Mouse (Mus musculus) gastrocnemius, adult 8-10 months (tissue): ENCODE results near the gene Tbx2. TPM values are rescaled to one million over a fixed set of nuclear protein-coding genes. Genes with fewer than 3 reads are reported as not detected.
A peak's percentile ranks its signal among the peaks of the same experiment; 100 is the strongest.

ENCODE experiments used
- DNase-seq, 2 experiments: peaks; one replicate each; pipeline ENCODE4 v3.0.0; 2022; ENCODE audit warnings: low spot score in 2 of 2
- total RNA-seq, 4 experiments: library from RNA; stranded (reverse); gene quantifications; 2 replicates each; pipeline ENCODE4 v1.2.4; 2022

Tbx2 gene
- total RNA-seq, result 1 to 10 TPM in 3 of 4 experiments, under 1 TPM in 1; 0.68 to 2.7 (median 1.7) TPM

DNA sequence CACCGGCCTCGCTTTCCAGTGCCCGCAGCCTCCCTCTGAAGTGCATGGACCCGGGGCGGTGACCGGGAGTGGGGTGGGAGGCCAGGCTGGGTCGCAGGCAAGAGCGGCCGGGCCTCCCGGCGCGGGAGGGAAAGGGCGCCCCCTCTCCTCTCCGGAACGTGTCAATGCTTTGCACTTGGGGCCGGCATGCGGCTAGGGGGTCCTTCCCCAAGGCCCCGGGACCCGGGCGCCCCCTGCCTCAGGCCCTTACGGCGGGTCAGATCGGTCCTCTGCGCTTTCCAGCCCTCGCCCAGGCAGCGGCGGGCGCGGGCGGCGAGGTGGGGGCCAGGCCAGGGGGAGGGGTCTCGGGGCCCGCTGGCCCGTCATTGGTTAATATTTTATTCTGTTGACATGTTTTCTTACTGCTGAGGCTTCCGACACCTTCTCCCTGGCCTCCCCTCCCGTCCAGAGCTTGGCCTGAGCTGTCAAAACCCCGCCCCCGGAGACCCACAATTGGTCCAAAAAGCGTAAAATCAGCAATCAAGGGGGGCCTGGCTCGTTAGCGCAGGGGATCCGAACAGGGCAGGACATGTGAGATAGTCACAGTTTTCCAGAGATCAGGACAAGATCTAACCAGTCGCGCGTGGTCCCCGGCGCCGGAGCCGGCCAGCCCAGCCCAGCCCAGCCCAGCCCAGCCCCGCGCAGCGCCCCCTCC is at the start of gene Tbx2:
Gene Tbx2, plus strand, starts transcription at position 321 of the 694 bp plus-strand sequence.
- DNase-seq, result peak; percentile 43 to 71

GRCm38 (mm10) chr11:85786113-85786718 is 46.1 kb upstream of the Tbx2 start:
- DNase-seq, result no peak

- no peak for DNase-seq
Measured at GRCm38 (mm10) chr11:85789750-85790149, 42.6 kb upstream of the Tbx2 start.

DNA sequence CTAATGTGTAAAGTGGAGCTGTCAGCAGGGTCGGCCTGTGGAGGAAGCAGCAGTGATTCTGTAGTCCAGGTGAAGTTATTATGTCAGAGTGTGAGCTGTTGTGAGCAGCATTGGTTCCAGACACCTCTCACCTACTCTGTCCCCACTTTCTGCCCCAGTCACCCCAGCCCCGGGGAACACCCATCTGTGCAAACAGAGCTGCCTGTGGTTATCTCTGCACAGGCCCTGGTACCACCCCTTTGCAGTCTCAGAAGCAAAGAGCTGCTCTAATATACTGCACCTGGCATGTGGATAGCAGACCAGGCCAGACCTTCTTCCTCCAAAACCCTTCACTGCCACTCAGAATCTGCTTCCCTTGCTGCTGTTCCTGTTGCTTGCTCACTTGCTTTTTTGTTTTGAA is 42.1 kb upstream of the Tbx2 start:
- no peak for DNase-seq

- no peak for DNase-seq
Measured at GRCm38 (mm10) chr11:85791212-85791611, 41.1 kb upstream of the Tbx2 start.

DNA sequence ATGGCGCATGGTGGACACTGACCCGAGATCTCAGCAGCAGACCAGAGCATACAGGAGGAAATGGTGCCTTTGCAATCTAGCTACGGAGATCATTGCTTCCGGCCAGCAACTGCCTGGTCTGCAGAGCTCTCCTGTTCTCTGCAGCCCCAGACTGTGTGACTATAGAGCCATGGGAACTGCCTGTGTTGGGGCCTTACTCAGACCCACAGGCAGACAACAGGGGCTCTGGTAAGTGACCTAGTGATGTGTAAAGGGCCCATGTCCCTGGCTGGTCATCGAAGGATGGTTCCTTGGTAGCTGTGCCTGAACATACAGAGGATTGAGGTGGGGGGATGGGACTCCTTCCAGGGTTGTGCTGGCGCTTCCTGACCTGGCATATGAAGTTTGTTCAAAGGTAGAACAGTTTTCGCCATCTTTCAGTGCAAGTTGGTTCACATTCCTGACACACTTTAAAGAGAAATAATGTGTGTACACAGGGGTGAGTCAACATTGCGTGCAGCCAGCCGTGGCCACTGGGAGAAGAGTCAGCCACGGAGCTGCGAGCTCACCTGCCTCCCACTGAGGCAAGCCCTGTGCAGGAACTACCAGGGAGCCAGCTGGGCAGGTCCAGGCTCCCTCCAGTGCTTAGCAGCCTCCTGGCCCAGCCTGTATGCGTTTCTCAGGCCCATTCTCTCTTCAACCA is 39.7 kb upstream of the Tbx2 start:
- no peak for DNase-seq

DNA sequence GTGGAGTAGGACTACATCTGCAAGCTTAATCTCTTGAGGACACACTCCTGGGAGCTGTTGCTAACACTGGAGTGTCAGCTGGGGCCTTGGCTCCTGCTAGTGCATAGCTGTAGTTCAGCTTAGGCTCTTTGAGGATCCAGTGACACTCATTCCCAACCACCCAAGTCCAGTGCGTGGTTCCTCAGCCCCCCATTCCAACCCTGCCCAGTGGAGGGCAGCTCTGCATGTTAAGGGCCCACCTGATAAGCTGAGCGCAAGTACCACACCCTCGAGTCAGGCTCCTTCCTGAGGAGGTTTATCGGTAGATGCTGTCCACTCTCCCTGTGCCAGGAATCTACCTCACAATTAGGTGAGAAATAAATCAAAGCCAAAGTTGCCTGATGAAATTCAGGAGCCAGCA is 32.9 kb upstream of the Tbx2 start:
- DNase-seq, result no peak

DNA sequence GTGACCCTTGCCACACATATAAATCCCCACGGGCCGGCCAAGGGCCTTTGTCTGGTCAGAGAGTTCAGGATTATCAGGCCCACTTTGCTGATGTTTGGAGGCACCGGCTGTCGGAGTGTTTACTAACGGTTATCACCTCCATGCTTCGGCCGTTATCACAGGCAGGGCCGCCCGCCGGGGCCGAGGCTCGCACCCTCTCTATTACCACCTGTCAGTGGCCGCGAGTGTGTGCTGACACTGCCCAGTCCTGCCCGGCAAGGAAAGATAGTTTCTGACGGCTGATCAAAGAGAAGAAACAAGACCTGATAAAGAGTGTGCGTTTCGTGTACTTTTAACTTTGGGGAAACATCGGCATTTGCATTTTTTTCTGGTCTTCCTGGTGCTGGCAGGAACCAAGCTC is 32.5 kb upstream of the Tbx2 start:
- no peak for DNase-seq

DNA sequence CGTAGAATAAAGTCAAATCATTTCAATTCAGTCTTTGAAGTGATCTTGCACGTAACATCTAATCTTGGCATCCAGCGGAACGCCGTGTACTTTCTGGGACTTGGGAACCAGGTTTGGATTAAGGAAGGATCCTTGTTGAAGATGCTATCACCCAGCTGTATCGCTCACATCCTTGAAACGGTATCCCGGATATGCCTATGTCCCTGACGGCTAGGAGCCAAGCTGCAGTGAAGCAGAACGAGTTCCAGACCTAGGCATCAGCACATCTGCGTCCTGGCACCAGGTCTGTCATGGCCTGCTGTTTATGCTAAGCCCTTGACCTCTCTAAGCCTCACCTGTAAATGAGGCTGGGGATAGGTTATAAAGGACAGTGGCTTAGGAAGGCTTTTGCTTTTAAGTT is 32.0 kb upstream of the Tbx2 start:
- no peak for DNase-seq

GRCm38 (mm10) chr11:85804048-85804447 is 28.3 kb upstream of the Tbx2 start:
- DNase-seq, result no peak

DNA sequence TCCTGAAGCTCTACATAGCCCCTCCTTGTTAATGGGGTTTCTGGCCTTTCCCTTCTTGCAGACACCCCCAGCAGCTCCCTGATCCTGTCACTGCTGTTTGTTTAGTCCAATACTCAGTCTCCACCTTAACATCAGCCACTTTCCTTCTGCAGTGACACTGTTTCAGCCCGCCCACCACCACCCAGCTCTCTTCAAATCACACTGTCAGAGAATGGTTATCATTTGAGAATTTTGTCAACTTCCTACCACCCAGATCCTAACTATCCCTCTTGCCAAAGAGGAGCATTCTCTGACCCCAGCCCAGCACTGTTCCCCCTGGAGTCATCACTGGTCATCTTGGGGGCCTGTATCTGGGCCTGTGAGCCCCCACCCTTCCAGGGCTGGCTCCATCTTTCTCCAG is 26.6 kb upstream of the Tbx2 start:
- DNase-seq, result no peak

DNA sequence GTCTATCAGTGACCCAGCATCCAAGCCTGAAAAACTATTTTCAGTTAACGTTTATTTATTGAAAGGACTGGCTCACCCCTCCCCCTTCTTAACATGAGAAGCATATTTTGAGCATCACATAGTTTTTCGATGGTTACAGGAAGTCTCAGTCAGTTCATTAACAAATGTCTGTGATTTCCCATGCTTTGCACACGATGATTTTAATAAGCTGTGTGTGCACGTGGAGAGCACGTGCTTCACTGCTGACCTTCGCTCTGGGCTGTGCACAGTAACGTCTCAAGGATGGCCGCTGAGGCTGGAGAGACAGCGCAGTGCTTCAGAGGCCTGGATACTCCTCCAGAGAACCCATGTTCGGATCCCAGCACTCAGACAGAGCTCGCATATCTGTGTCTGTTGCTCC is 25.0 kb upstream of the Tbx2 start:
- no peak for DNase-seq

DNA sequence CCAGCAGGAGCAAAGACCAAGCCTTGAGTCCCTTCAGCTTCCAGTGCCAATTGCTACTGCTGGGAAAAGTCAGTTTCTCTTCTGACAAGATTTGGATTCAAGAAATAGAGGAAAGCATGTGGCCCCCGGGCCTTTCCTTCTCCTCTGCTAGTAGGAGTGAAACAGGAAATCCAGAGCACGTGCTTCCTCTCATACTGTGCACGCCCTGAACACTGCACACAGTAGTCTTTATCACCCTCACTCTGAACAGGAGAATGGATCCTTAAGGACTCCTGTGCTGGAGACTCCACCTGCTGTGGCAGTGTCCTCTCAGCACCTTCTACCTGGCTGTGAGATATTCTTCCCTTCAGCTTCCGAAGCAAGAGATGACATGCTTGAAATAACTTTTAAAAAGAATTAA is 21.1 kb upstream of the Tbx2 start:
- no peak for DNase-seq

DNA sequence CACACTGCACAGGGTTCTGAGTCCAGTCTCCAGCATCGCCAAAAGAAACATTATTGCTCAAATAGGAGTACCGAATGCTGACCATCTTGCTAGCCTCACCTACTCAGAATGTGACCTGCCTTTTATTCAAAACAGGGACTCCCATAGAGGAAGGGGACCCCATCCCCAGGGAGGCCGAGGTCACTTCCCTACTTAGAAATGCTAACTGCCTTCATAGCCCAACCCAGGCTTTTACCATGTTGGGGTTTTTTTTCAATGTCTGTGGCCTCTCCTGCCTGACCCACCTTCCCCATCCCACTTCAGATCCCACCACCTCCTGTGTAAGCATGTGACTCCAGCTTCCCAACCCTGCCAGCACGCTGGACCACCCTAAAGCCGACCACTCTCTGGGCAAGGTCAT is 20.7 kb upstream of the Tbx2 start:
- DNase-seq, result no peak

DNA sequence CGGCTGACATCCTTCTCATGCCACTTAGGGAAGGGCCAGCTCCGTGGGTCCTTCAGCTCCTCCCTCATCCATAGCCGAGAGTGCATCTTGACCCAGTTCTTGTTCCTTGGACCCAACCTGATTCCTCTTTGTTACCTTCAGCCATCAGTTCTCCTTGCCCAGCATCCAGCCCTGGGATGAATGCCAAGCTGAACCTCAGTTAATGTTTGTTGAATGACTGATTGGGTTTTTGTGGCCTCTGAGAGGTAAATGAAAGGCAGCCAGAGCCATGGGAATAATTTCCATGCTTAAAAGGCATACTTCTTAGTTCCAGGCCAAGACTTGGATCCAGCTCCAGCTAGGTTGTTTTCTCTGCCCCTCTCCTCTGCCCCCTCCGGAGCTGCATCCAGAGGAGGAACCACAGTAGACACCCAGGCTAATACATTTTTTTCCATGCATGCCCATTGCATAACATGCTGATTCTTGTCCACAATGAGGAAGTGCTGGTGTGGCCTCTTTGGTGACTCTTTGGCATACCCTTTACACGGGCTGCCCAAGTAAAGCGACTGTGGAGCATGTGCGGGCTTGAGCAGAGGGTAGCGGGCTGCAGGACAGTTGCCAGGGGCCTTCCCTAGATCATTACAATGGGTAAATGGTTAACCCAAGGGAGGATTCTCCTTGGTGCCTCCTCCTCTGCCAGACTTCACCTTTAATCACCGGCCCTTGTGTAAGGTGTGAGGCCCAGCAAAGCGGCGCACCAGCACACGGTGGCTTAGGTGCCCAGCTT is 20.0 kb upstream of the Tbx2 start:
- no peak for DNase-seq

- DNase-seq, result no peak
Measured at GRCm38 (mm10) chr11:85814678-85815077, 17.7 kb upstream of the Tbx2 start.

DNA sequence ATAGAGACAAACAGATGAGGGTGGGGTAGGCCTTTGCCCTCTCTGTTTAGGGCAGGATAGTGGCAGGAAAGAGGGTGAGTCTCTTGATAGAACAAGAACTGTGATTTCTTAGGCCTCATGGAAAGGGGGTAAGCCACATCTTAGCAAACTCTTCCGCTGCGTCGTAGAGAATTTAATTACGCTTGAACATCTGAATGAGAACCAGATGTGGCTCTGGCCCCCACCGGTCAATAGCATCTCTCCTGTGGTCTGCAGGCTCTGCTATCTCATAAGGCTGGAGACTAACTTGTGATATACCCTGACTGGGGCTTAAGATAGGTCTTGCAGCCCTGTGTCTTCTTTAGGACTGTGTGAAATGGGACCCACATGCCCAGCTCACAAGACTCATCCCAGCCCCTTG is 15.9 kb upstream of the Tbx2 start:
- no peak for DNase-seq

DNA sequence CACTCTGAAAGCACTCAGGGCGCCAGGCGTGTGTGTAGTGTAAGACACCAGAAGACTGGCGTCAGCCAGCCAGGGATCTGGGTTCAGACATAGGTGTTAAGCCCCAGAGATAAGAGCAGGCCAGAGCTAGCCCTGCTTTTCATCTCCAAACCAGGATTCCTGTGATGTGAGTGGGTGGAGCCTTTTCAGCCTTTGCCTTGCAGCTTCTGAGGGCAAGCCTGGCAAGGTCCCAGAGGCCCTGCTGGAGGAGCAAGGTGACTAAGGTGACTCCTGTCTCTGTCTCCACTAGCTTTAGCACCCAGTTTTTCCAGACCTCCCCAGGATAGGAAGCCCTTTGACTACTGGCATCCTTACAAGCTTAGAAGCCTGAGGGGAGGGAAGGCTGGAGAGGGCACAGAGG is 13.9 kb upstream of the Tbx2 start:
- DNase-seq, result no peak

DNA sequence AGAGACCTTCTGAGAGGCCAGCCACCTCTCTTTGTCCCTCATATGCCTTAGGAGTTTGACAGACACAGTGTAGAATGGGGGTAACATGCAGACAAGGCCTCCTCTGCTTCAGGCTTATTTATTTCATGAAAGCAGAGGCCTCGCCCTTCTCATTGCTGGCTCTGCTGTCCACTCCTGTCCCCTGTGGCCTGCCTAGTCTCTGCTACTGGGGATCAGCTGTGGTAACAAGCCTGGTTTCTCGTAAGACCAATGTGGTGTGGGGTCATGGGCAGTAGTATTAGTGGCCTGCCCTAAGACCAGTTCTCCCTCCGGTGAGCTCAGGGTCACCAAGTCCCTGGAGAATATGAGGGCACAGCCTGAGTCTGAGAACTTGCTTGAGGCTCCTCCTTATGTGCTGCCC is 11.4 kb upstream of the Tbx2 start:
- DNase-seq, result no peak

DNA sequence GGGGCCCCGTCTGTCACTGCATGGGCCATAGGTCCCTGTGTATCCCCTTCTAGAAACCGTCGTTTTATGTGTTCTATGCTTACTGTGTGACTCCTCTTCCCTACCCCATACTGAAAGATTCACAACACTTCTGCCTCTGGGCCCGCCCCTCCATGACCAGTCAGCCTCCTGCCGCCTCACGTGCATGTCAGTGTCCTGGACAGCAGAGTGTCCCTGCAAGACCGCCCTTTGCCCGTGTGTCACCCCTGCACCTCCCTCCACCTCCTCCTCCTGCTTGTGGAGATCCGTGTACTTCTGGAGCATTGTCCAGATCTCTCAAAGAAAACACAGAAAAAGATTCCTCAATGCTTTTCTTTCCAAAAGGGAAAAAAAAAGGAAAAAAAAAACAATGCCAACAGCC is 10.7 kb upstream of the Tbx2 start:
- DNase-seq, result no peak

- peak; percentile 67 to 77 for DNase-seq
Measured at GRCm38 (mm10) chr11:85823181-85823580, 9.2 kb upstream of the Tbx2 start.

DNA sequence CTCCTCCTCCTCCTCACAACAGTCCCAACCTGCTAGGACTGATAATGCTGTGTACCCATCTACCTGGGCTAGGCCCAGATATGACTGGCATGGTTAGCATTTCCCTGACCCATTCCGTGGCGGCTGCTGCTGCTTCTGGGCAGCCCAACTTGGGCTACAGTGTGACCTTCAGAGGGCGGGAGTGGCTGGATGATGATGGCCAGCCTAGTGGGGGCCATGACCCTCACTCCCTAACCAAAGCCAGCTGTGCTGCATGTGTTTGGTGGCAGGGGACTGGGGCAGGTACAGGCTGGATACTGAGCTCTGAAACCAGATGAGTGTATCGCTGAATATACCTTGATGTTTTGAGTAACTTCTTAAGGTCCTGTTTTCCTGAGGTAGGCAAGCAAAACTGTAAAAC is 8.6 kb upstream of the Tbx2 start:
- no peak for DNase-seq
